Comparison of ENCODE assay signal across 18 mouse cellular contexts in the genomic region with DNA sequence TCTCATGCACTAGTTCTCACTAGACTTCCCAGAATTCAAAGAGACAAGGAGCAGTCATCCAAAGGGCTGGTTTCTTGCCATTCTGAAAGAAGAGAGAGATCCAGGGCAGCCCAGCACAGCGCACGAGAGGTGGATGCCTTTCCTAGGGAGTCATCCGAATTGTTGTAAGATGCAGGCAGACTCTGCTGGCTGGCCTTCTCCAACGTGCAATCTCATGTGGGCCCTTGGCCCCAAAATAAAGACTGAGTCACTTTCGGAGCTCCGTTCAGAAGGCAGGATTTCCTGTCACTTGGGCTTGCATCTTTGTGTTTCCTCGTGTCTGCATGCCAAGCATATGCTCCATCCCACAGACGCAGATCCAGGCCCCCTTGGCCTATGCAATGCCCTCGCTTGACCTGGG.
A peak's percentile ranks its signal among the peaks of the same experiment; 100 is the strongest.
DNase-seq lines count a peak whose midpoint lies in the region; ATAC-seq and TF ChIP-seq lines count a peak whose summit lies in the region.
"Had no signal": no experiment of that assay in that cellular context is flagged by ENCODE, and none has a peak within 500 bp of the region (broad histone marks: within the 10 kb centered on the region; RNA-seq: fewer than 3 reads in every experiment).

No protein-coding gene starts in this region.

- no peak for DNase-seq in liver, postnatal 0 days
- no peak for DNase-seq in liver, embryonic 11.5 days (ENCODE audit: low spot score)
- DNase-seq in Muller cell, postnatal 12 days (ENCODE audit: inconsistent ontology term) = peak; percentile 92
- peak; percentile 70 to 74 for DNase-seq in heart, adult 9 months (ENCODE audit: low spot score in 2 of 2)
- DNase-seq in spleen, postnatal 10 days (ENCODE audit: low spot score in 2 of 2) = no peak
- DNase-seq in layer of hippocampus, adult 18-20 months (ENCODE audit: low spot score in 2 of 2) = no peak
- DNase-seq: cerebellum, adult 11-12 months; kidney, postnatal 14 days; midbrain, embryonic 14.5 days; right cerebral cortex, adult 18-20 months; thymus, adult 2 months had no signal

- 64% methylated on average over 9 of the region's 9 CpGs for WGBS in liver, postnatal 0 days (ENCODE audit: insufficient replicate concordance)
- WGBS in liver, embryonic 11.5 days = 71% methylated on average over 9 of the region's 9 CpGs
- WGBS in kidney, embryonic 14.5 days = 75% methylated on average over 9 of the region's 9 CpGs

- H3K36me3 ChIP-seq in liver, postnatal 0 days (replicated peaks; ENCODE audit: insufficient read depth, low read length) = no peaks in the 10 kb centered on the region
- H3K36me3 ChIP-seq in liver, embryonic 11.5 days (ENCODE audit: control insufficient read depth, insufficient read depth, low read length) = no peaks in the 10 kb centered on the region
- no peaks in the 10 kb centered on the region for H3K36me3 ChIP-seq in kidney, embryonic 14.5 days (ENCODE audit: control insufficient read depth, insufficient read depth, low read length)
- H3K36me3 ChIP-seq: hindbrain, embryonic 10.5 days; lung, embryonic 15.5 days; neural tube, embryonic 12.5 days had no signal

- H3K4me3 ChIP-seq in liver, postnatal 0 days (ENCODE audit: low read depth, low read length) = no peak overlapping the region
- H3K4me3 ChIP-seq in liver, embryonic 11.5 days (ENCODE audit: low read depth, low read length) = no peak overlapping the region
- no peak overlapping the region for H3K4me3 ChIP-seq in brown adipose tissue, adult 24 weeks (ENCODE audit: insufficient read depth, low read depth, low read length)
- H3K4me3 ChIP-seq in kidney, embryonic 14.5 days (ENCODE audit: low read length) = no peak overlapping the region
- H3K4me3 ChIP-seq: hindbrain, embryonic 10.5 days; lung, embryonic 15.5 days; neural tube, embryonic 12.5 days had no signal

- TF ChIP-seq EP300 in liver, postnatal 0 days (IDR thresholded peaks at IDR 0.05; ENCODE audit: low read depth) = no peak

- H3K4me2 ChIP-seq in liver, postnatal 0 days (ENCODE audit: low read depth, low read length) = no peak overlapping the region
- no peak overlapping the region for H3K4me2 ChIP-seq in liver, embryonic 11.5 days
- no peak overlapping the region for H3K4me2 ChIP-seq in kidney, embryonic 14.5 days (replicated peaks; ENCODE audit: low read depth, low read length)
- H3K4me2 ChIP-seq: lung, embryonic 15.5 days; neural tube, embryonic 12.5 days had no signal

- 0 out of 2 replicates have a peak, but pooled peaks have one; percentile 17 for ATAC-seq in liver, postnatal 0 days
- no peak for ATAC-seq in liver, embryonic 11.5 days (replicated peaks; ENCODE audit: low FRiP score)
- no peak for ATAC-seq in kidney, embryonic 14.5 days (ENCODE audit: low FRiP score, low TSS enrichment)
- ATAC-seq: CD4-positive, CD25-positive, alpha-beta regulatory T cell, adult 4 months; intestine, embryonic 16.5 days had no signal

- H3K27ac ChIP-seq in liver, postnatal 0 days (ENCODE audit: low read depth) = no peak overlapping the region
- no peak overlapping the region for H3K27ac ChIP-seq in liver, embryonic 11.5 days (ENCODE audit: low read depth, low read length)
- 0 out of 2 replicates have a peak overlapping the region, but pooled peaks have one; percentile 11 for H3K27ac ChIP-seq in brown adipose tissue, adult 24 weeks (replicated peaks; ENCODE audit: low read depth, low read length)
- H3K27ac ChIP-seq in kidney, embryonic 14.5 days (ENCODE audit: low read depth, low read length) = no peak overlapping the region
- H3K27ac ChIP-seq: hindbrain, embryonic 10.5 days; lung, embryonic 15.5 days; neural tube, embryonic 12.5 days had no signal

- H3K9me3 ChIP-seq in liver, postnatal 0 days (ENCODE audit: low read length) = no peaks in the 10 kb centered on the region
- H3K9me3 ChIP-seq in liver, embryonic 11.5 days (ENCODE audit: control insufficient read depth, low read length) = no peaks in the 10 kb centered on the region
- H3K9me3 ChIP-seq in kidney, embryonic 14.5 days (ENCODE audit: control insufficient read depth, low read length) = peaks cover 3% of the 10 kb centered on the region; the same call in 1 of the 2 replicates
- H3K9me3 ChIP-seq: hindbrain, embryonic 10.5 days; lung, embryonic 15.5 days; neural tube, embryonic 12.5 days had no signal

- no peaks in the 10 kb centered on the region for H3K27me3 ChIP-seq in liver, postnatal 0 days (ENCODE audit: insufficient read depth, low read length)
- H3K27me3 ChIP-seq in liver, embryonic 11.5 days (replicated peaks; ENCODE audit: control insufficient read depth, insufficient read depth, low read length) = no peaks in the 10 kb centered on the region
- H3K27me3 ChIP-seq in kidney, embryonic 14.5 days (ENCODE audit: control insufficient read depth, insufficient read depth, low read length) = no peaks in the 10 kb centered on the region
- H3K27me3 ChIP-seq: lung, embryonic 15.5 days; neural tube, embryonic 12.5 days had no signal

- no peak for TF ChIP-seq CTCF in liver, postnatal 0 days (IDR thresholded peaks at IDR 0.05; ENCODE audit: low read depth)

- H3K9ac ChIP-seq in liver, postnatal 0 days (replicated peaks) = no peak overlapping the region
- no peak overlapping the region for H3K9ac ChIP-seq in liver, embryonic 11.5 days (ENCODE audit: low read depth, low read length)
- H3K9ac ChIP-seq in kidney, embryonic 14.5 days (ENCODE audit: low read depth, low read length) = no peak overlapping the region
- H3K9ac ChIP-seq: lung, embryonic 15.5 days; neural tube, embryonic 12.5 days had no signal

- H3K4me1 ChIP-seq in liver, postnatal 0 days (ENCODE audit: insufficient read depth) = no peaks in the 10 kb centered on the region
- H3K4me1 ChIP-seq in liver, embryonic 11.5 days (replicated peaks; ENCODE audit: control insufficient read depth, insufficient read depth, low read length) = no peaks in the 10 kb centered on the region
- no peaks in the 10 kb centered on the region; the same call in 1 of the 2 replicates for H3K4me1 ChIP-seq in brown adipose tissue, adult 24 weeks (ENCODE audit: control insufficient read depth, insufficient read depth, insufficient read length, low read length)
- H3K4me1 ChIP-seq in kidney, embryonic 14.5 days (ENCODE audit: control insufficient read depth, insufficient read depth, low read length) = no peaks in the 10 kb centered on the region
- H3K4me1 ChIP-seq: lung, embryonic 15.5 days; neural tube, embryonic 12.5 days had no signal

Comparison
In these comparisons a context has a peak if more than half of its experiments do, and no peak if none do; other contexts are left out.
1. DNase-seq: peak in Muller cell, postnatal 12 days (single experiment) and heart, adult 9 months (2 of 2); none in liver, postnatal 0 days (single experiment), liver, embryonic 11.5 days (single experiment), spleen, postnatal 10 days (0 of 2) and layer of hippocampus, adult 18-20 months (0 of 2).